Mouse (Mus musculus) cerebellum, adult 2 months (tissue): ENCODE data around the gene Fam241b.

Source experiments
- CTCF ChIP-seq: fragments of 200-500 bp; IDR thresholded peaks from 2 replicates; pipeline ENCODE4 v1.5.1; 2011; ENCODE audit warnings: low read depth, mild to moderate bottlenecking, control low read depth, low read length, moderate library complexity, borderline replicate concordance; ENCODE audit not compliant: insufficient read depth
- POLR2A ChIP-seq: fragments of 200-500 bp; IDR thresholded peaks from 2 replicates; pipeline ENCODE4 v1.6.1; 2011; ENCODE audit warnings: low read length, control low read depth, borderline replicate concordance; ENCODE audit not compliant: insufficient read depth

- TF ChIP-seq POLR2A, result no peak
- TF ChIP-seq CTCF, result no peak
Observed at GRCm38 (mm10) chr10:62189303-62189702, 45.6 kb upstream of the Fam241b start.
